Mouse (Mus musculus) G1E (cell line): Measurements from ENCODE around the gene Vcl.

Experiments
- CTCF ChIP-seq: IDR thresholded peaks from 2 replicates; pipeline ENCODE4 v1.5.1; 2012; ENCODE audit warnings: low read depth, low read length, inconsistent platforms, mixed read lengths
- GATA1 ChIP-seq: IDR thresholded peaks from 2 replicates; pipeline ENCODE4 v1.6.1; 2012; ENCODE audit warnings: borderline replicate concordance, low read length, inconsistent platforms, mixed read lengths
- TAL1 ChIP-seq: conservative IDR thresholded peaks from 2 replicates; pipeline ENCODE4 v1.6.1; 2012; ENCODE audit warnings: low read depth, low read length, inconsistent platforms, mixed read lengths

DNA sequence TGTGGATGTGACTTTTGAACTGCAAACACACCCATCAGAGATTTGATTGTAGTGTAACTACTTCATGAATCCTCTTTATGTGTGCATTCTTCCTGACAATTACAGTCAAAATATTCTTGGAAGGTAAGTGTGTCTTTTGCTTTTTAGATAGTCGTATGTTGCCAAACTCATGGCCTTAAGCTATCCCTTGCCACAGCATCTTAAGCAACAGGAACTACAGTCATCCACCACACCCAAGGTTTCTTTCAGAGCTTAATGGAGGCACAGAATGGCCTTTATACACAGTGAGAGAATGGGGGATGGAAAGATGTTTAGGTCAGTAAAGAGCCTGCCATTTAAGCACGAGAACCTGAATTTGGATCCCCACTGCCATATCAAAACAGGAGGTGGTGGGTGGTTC is 118.6 kb downstream of the Vcl start:
- TF ChIP-seq TAL1 (no peak), CTCF (no peak), GATA1 (no peak)
